Mouse (Mus musculus) liver, embryonic 13.5 days (tissue): ENCODE results near the gene Gm10439. TPM values are rescaled to one million over a fixed set of nuclear protein-coding genes. Genes with fewer than 3 reads are reported as not detected.
"Not testable (repeated sequence)": the region's sequence is repeated elsewhere in the genome, so short reads cannot be mapped to it uniquely, and the experiment has no call there.

Experiments used
- ATAC-seq: fragments of 200-750 bp; cut with Nextera tagmentation; 2 replicates; pipeline ENCODE4 v1.8.0; 2017; ENCODE audit warnings: low read depth, mild to moderate bottlenecking, moderate number of reproducible peaks, moderate library complexity
- DNase-seq: peaks from one replicate; pipeline ENCODE4 v3.0.0; 2022
- H3K27ac ChIP-seq: fragments of 300-500 bp; sonication (generic); 2 replicates; pipeline ENCODE4 v1.5.1; 2015; ENCODE audit warnings: moderate library complexity, mild to moderate bottlenecking, inconsistent platforms
- H3K27me3 ChIP-seq: fragments of 300-500 bp; sonication (generic); 2 replicates; pipeline ENCODE4 v1.6.1; 2015; ENCODE audit warnings: mild to moderate bottlenecking, inconsistent platforms
- H3K36me3 ChIP-seq: fragments of 300-500 bp; sonication (generic); 2 replicates; pipeline ENCODE4 v1.6.1; 2015; ENCODE audit warnings: mild to moderate bottlenecking, inconsistent platforms
- H3K4me1 ChIP-seq: fragments of 300-500 bp; sonication (generic); replicated peaks from 2 replicates; pipeline ENCODE4 v1.6.1; 2015; ENCODE audit warnings: inconsistent platforms
- H3K4me2 ChIP-seq: fragments of 300-500 bp; sonication (generic); 2 replicates; pipeline ENCODE4 v1.6.1; 2015; ENCODE audit warnings: inconsistent platforms, mild to moderate bottlenecking, moderate library complexity
- H3K4me3 ChIP-seq: fragments of 300-500 bp; sonication (generic); replicated peaks from 2 replicates; pipeline ENCODE4 v1.5.1; 2015; ENCODE audit warnings: mild to moderate bottlenecking, inconsistent platforms
- H3K9ac ChIP-seq: fragments of 300-500 bp; sonication (generic); 2 replicates; pipeline ENCODE4 v1.6.1; 2015; ENCODE audit warnings: mild to moderate bottlenecking, inconsistent platforms
- H3K9me3 ChIP-seq: fragments of 300-500 bp; sonication (generic); replicated peaks from 2 replicates; pipeline ENCODE4 v1.6.1; 2016; ENCODE audit warnings: inconsistent platforms
- WGBS: fragments of 180-500 bp; shearing (Covaris S2); methylation state at CpG from one replicate; pipeline ENCODE4 v1.1.7; 2015; ENCODE audit not compliant: insufficient replicate concordance; 5-methylcytosine and 5-hydroxymethylcytosine counted together
- polyA plus RNA-seq: library from polyadenylated mRNA; unstranded; fragments of >200 nt; fragmentation: Nextera tagmentation; extraction: Ambion mirVana; gene quantifications from 2 replicates; pipeline ENCODE4 v1.2.1, GENCODE M21; 2015

Gm10439 gene
- not detected in 2 replicates for polyA plus RNA-seq

GRCm38 (mm10) chrX:149594270-149594669, at the start of gene Gm10439:
Gene Gm10439 (plus strand): TSS chrX:149594570.
- H3K27ac ChIP-seq, H3K36me3 ChIP-seq, DNase-seq, H3K4me3 ChIP-seq, H3K4me1 ChIP-seq, H3K9ac ChIP-seq, ATAC-seq, H3K9me3 ChIP-seq, H3K4me2 ChIP-seq, H3K27me3 ChIP-seq: not testable (repeated sequence)
- WGBS = no CpG with 5 or more reads among the region's 6 CpGs

Other genes starting within 250 kb of the Gm10439 start
- not detected in 2 replicates for gene Gm15085, start 147.0 kb upstream of the Gm10439 start, polyA plus RNA-seq
- not detected in 2 replicates for gene Gm15097, start 189.9 kb downstream of the Gm10439 start, polyA plus RNA-seq